Mouse (Mus musculus): ENCODE data around the gene Mael. TPM values are rescaled to one million over a fixed set of nuclear protein-coding genes. Genes with fewer than 3 reads are reported as not detected.

Gene Mael
- polyA plus RNA-seq, 1 experiment from 2014 or later: not detected

DNA sequence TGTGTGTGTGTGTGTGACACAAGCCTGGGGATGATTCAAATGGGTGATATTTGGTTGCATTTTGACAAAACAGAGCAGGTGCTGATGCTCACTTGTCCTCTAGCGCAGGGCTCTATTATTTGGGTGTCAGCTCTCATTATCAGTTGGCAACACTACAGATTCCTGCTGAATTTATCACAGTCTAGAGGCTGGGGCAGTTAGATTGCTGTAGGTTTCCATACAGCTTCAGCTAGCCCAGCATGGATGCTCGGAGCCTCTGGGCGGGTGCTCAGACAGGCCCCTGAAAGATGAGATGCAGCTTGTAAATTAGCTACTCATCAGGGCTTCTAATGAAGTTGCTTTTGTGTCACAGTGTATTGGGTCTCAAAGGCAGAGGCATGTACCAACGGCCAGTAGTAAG is 71.1 kb downstream of the Mael start:
- DNase-seq (ENCODE audit: low spot score) (no peak), ATAC-seq (ENCODE audit: insufficient read depth, low FRiP score, low TSS enrichment) (no peak)
- H3K4me3 ChIP-seq (ENCODE audit: low read depth, low read length): no peak overlapping the region
- 85% methylated on average over 4 of the region's 4 CpGs for WGBS
- H3K9me3 ChIP-seq (ENCODE audit: control insufficient read depth, low read length): no peaks in the 10 kb centered on the region
- H3K27ac ChIP-seq (ENCODE audit: low read depth, low read length): no peak overlapping the region
- H3K9ac ChIP-seq (ENCODE audit: low read length): no peak overlapping the region
- no peaks in the 10 kb centered on the region for H3K36me3 ChIP-seq (ENCODE audit: control insufficient read depth, insufficient read depth, low read length)
- H3K27me3 ChIP-seq (ENCODE audit: control insufficient read depth, insufficient read depth, low read length): no peaks in the 10 kb centered on the region
- no peak overlapping the region for H3K4me2 ChIP-seq (ENCODE audit: low read depth)
- no peaks in the 10 kb centered on the region for H3K4me1 ChIP-seq (ENCODE audit: control insufficient read depth, insufficient read depth, low read length)

- WGBS: 90% methylated on average over 9 of the region's 9 CpGs
- Histone ChIP-seq H3K4me1 (ENCODE audit: control insufficient read depth, insufficient read depth, low read length) (no peaks in the 10 kb centered on the region), H3K4me2 (ENCODE audit: low read depth) (no peak overlapping the region), H3K27me3 (ENCODE audit: control insufficient read depth, insufficient read depth, low read length) (no peaks in the 10 kb centered on the region; the same call in 1 of the 2 replicates), H3K36me3 (ENCODE audit: control insufficient read depth, insufficient read depth, low read length) (no peaks in the 10 kb centered on the region), H3K9me3 (ENCODE audit: control insufficient read depth, low read length) (no peaks in the 10 kb centered on the region), H3K9ac (ENCODE audit: low read length) (no peak overlapping the region), H3K27ac (ENCODE audit: low read depth, low read length) (no peak overlapping the region), H3K4me3 (ENCODE audit: low read depth, low read length) (no peak overlapping the region)
- DNase-seq (ENCODE audit: low spot score): no peak
- ATAC-seq (ENCODE audit: insufficient read depth, low FRiP score, low TSS enrichment): no peak
Observed at GRCm38 (mm10) chr1:166165159-166165558, 73.4 kb downstream of the Mael start.

DNA sequence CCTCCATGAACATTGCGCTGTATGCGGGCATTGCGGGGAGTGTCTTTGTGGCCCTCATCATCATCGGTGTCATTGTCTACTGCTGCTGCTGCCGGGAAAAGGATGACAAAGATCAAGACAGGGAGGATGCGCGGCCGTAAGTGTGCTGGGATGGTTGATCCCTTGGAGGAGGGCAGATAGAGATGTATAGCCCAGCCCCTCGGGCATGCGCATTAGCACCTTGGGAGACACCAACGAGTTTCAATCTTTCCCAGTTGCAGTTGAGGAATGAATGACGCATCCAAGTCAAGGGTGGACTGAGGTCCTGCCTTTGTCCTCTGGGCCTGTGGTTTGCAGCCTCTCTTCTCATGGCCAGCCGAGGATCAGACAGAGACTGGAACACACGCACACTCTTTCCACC is 74.0 kb downstream of the Mael start:
- no peaks in the 10 kb centered on the region for H3K9me3 ChIP-seq (ENCODE audit: control insufficient read depth, low read length)
- H3K9ac ChIP-seq (ENCODE audit: low read length): no peak overlapping the region
- no peaks in the 10 kb centered on the region; the same call in 1 of the 2 replicates for H3K27me3 ChIP-seq (ENCODE audit: control insufficient read depth, insufficient read depth, low read length)
- ATAC-seq (ENCODE audit: insufficient read depth, low FRiP score, low TSS enrichment) (no peak), DNase-seq (ENCODE audit: low spot score) (no peak)
- 94% methylated on average over 14 of the region's 14 CpGs for WGBS
- no peak overlapping the region for H3K27ac ChIP-seq (ENCODE audit: low read depth, low read length)
- no peaks in the 10 kb centered on the region for H3K4me1 ChIP-seq (ENCODE audit: control insufficient read depth, insufficient read depth, low read length)
- H3K4me2 ChIP-seq (ENCODE audit: low read depth): no peak overlapping the region
- no peak overlapping the region for H3K4me3 ChIP-seq (ENCODE audit: low read depth, low read length)
- no peaks in the 10 kb centered on the region for H3K36me3 ChIP-seq (ENCODE audit: control insufficient read depth, insufficient read depth, low read length)

DNA sequence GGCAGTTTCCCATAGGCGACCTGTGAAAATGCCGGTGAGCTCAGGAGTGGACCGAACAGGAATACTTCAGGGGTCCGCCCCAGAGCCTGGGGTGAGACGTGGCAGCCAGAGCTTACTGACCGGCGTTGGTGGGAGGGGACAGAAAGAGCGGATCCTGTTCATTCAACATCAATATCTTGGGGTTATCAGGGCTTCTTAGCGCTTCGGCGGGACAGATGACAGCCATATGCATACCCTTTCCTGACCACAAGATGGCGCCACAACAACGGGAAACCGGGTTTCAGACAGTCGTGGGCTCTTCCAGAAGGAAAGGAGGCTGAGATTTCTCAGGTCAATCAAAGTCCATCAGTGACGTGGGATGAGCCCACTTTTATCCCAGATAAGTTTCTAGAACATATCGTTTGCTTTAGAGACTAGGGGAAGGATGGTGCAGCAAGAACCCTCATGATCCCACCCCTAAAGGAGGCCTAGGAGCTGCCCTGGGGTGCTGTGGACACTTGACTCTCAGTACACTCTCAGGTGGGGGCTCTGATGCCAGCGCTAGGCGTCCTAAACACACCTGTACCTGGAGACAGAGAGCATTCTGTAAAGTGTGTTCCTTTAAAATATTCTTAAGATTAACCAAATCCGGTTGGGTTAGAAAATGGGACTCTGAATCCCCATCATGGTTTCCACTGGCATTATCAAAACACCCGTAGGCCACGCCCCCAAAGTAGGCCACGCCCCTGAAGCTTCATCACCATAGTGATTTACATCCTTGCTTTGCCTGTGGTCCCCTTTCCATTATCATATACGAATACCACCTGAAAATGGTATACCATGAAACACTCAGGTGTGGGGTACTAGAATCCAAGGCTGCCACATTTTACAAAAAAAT is 77.7 kb downstream of the Mael start:
- Histone ChIP-seq H3K9ac (ENCODE audit: low read length) (no peak overlapping the region), H3K4me3 (ENCODE audit: low read depth, low read length) (no peak overlapping the region), H3K4me1 (ENCODE audit: control insufficient read depth, insufficient read depth, low read length) (no peaks in the 10 kb centered on the region), H3K4me2 (ENCODE audit: low read depth) (peak overlapping the region; percentile 28), H3K9me3 (ENCODE audit: control insufficient read depth, low read length) (no peaks in the 10 kb centered on the region), H3K27me3 (ENCODE audit: control insufficient read depth, insufficient read depth, low read length) (no peaks in the 10 kb centered on the region; the same call in 1 of the 2 replicates), H3K36me3 (ENCODE audit: control insufficient read depth, insufficient read depth, low read length) (no peaks in the 10 kb centered on the region), H3K27ac (ENCODE audit: low read depth, low read length) (no peak overlapping the region)
- 17% methylated on average over 24 of the region's 24 CpGs for whole genome bisulfite sequencing
- peak; percentile 64; the same call in 1 of the 2 replicates for ATAC-seq (ENCODE audit: insufficient read depth, low FRiP score, low TSS enrichment)
- peak; percentile 83 for DNase-seq (ENCODE audit: low spot score)

DNA sequence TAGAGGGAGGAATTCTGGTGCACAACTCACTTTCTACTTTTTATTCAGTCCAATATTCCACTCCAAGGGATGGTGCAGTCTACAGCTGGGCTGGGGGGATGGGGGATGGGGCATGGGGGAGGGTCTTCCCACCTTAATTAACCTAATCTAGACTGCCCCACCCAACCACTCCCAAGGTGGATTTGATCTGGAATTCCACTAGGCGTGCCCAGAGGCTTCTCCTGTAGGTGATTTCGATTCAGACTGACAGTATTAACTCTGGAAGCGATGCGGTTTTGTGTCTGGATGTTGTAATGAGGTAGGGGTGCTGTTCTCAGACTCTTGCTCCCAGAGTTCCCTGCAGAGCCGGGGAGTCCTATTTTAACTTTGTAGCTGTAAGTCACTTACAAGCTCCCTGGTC is 78.4 kb downstream of the Mael start:
- no peaks in the 10 kb centered on the region for H3K9me3 ChIP-seq (ENCODE audit: control insufficient read depth, low read length)
- H3K4me3 ChIP-seq (ENCODE audit: low read depth, low read length): no peak overlapping the region
- no peak overlapping the region for H3K9ac ChIP-seq (ENCODE audit: low read length)
- peak overlapping the region; percentile 28 for H3K4me2 ChIP-seq (ENCODE audit: low read depth)
- 58% methylated on average over 5 of the region's 5 CpGs for WGBS
- no peaks in the 10 kb centered on the region for H3K36me3 ChIP-seq (ENCODE audit: control insufficient read depth, insufficient read depth, low read length)
- no peak for DNase-seq (ENCODE audit: low spot score)
- no peaks in the 10 kb centered on the region for H3K4me1 ChIP-seq (ENCODE audit: control insufficient read depth, insufficient read depth, low read length)
- no peak for ATAC-seq (ENCODE audit: insufficient read depth, low FRiP score, low TSS enrichment)
- no peak overlapping the region for H3K27ac ChIP-seq (ENCODE audit: low read depth, low read length)
- H3K27me3 ChIP-seq (ENCODE audit: control insufficient read depth, insufficient read depth, low read length): peaks cover 4% of the 10 kb centered on the region; the same call in 1 of the 2 replicates

GRCm38 (mm10) chr1:166158664-166159063 is 79.9 kb downstream of the Mael start:
- H3K4me3 ChIP-seq (ENCODE audit: low read depth, low read length): no peak overlapping the region
- no peak overlapping the region for H3K9ac ChIP-seq (ENCODE audit: low read length)
- no peak overlapping the region for H3K27ac ChIP-seq (ENCODE audit: low read depth, low read length)
- 72% methylated on average over 9 of the region's 9 CpGs for WGBS
- H3K4me2 ChIP-seq (ENCODE audit: low read depth): no peak overlapping the region
- peaks cover 8% of the 10 kb centered on the region; the same call in 1 of the 2 replicates for H3K27me3 ChIP-seq (ENCODE audit: control insufficient read depth, insufficient read depth, low read length)
- DNase-seq (ENCODE audit: low spot score): no peak
- no peaks in the 10 kb centered on the region for H3K9me3 ChIP-seq (ENCODE audit: control insufficient read depth, low read length)
- H3K4me1 ChIP-seq (ENCODE audit: control insufficient read depth, insufficient read depth, low read length): no peaks in the 10 kb centered on the region
- no peaks in the 10 kb centered on the region for H3K36me3 ChIP-seq (ENCODE audit: control insufficient read depth, insufficient read depth, low read length)
- no peak for ATAC-seq (ENCODE audit: insufficient read depth, low FRiP score, low TSS enrichment)

DNA sequence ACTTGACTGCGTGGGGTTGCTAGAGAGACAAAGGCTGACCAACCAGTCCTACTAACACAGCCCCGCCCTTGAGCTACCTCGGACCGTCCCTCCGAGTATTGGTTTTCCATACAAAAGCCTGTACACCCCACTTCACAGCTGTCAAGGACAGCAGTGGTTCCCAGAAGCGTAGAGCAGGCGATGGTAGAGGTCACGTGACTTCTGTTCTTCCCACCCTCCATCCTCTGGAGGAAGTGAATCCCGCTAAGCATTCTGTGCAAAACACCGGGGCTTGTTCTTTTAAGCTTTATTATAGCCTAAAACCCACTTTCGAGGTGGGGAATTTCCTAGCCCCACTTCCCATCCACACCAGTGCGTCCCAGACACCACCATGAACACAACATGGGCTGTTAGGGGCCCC is 80.8 kb downstream of the Mael start:
- no peak for DNase-seq (ENCODE audit: low spot score)
- Histone ChIP-seq H3K36me3 (ENCODE audit: control insufficient read depth, insufficient read depth, low read length) (no peaks in the 10 kb centered on the region), H3K9me3 (ENCODE audit: control insufficient read depth, low read length) (no peaks in the 10 kb centered on the region), H3K27me3 (ENCODE audit: control insufficient read depth, insufficient read depth, low read length) (peaks cover 8% of the 10 kb centered on the region; the same call in 1 of the 2 replicates), H3K9ac (ENCODE audit: low read length) (no peak overlapping the region), H3K27ac (ENCODE audit: low read depth, low read length) (no peak overlapping the region), H3K4me2 (ENCODE audit: low read depth) (no peak overlapping the region), H3K4me3 (ENCODE audit: low read depth, low read length) (no peak overlapping the region), H3K4me1 (ENCODE audit: control insufficient read depth, insufficient read depth, low read length) (no peaks in the 10 kb centered on the region)
- WGBS: 85% methylated on average over 12 of the region's 12 CpGs
- ATAC-seq (ENCODE audit: insufficient read depth, low FRiP score, low TSS enrichment): no peak

DNA sequence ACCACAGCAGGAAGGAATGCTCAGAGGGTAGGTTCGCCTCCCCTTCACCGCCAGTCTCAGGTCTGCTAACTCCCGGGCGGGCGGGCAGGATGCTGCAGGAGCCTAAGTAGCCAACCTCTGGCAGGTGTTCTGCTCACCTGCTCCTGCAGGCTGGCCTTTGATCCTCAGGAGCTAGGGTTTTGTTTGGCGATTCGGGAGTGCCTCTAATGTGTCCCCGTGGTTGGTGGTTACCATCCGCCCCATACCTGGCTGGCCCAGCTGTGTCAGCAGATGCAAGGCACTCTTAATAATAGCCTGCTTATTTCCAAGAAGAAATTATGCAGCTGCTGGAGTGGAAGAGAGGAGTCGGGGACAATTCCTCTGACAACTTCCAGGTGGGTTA is 83.4 kb downstream of the Mael start:
- H3K27me3 ChIP-seq (ENCODE audit: control insufficient read depth, insufficient read depth, low read length): peaks cover 8% of the 10 kb centered on the region; the same call in 1 of the 2 replicates
- no peak overlapping the region for H3K27ac ChIP-seq (ENCODE audit: low read depth, low read length)
- H3K9ac ChIP-seq (ENCODE audit: low read length): no peak overlapping the region
- no peaks in the 10 kb centered on the region for H3K9me3 ChIP-seq (ENCODE audit: control insufficient read depth, low read length)
- WGBS: 47% methylated on average over 10 of the region's 10 CpGs
- DNase-seq (ENCODE audit: low spot score) (no peak), ATAC-seq (ENCODE audit: insufficient read depth, low FRiP score, low TSS enrichment) (no peak)
- H3K4me3 ChIP-seq (ENCODE audit: low read depth, low read length): no peak overlapping the region
- no peak overlapping the region for H3K4me2 ChIP-seq (ENCODE audit: low read depth)
- peaks cover 4% of the 10 kb centered on the region; the same call in 1 of the 2 replicates for H3K4me1 ChIP-seq (ENCODE audit: control insufficient read depth, insufficient read depth, low read length)
- H3K36me3 ChIP-seq (ENCODE audit: control insufficient read depth, insufficient read depth, low read length): no peaks in the 10 kb centered on the region
